Mouse (Mus musculus): ENCODE data around the gene Tmtc1. TPM values are rescaled to one million over a fixed set of nuclear protein-coding genes. Genes with fewer than 3 reads are reported as not detected.

Gene Tmtc1
- polyA plus RNA-seq, 1 experiment, result 3.3 TPM

DNA sequence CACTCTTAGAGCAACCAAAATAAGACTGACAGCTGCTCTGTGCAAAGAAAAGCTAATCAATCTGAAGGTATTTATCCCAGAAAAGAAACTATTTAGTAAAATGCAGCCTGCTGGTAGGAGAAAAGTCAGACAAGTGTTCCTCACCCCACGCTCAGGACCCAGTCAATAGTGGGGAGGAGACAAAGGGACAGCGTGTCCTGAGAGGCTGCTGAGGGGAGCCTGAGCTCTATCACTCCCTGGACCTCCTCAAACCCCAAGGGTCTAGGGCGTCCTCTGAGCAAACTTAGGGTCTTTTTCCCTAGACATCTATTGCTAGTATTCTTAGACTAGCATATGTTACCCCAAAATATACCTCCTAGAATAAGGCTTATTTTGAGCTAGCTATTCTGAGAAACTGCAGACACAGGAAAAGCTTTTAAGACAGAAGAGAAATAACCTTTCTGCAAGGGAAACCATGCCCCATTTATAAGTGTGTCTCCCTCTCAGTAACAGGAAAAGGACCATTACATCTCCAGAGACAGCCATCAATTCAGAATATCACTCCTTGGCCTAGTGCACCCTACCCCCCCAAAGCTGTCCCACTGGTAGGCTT, 68.5 kb downstream of the Tmtc1 start:
- TF ChIP-seq CTCF (IDR thresholded peaks at IDR 0.05; ENCODE audit: low read depth, low read length) (no peak), POLR2A (IDR thresholded peaks at IDR 0.05; ENCODE audit: insufficient read depth, low read length) (no peak), EP300 (IDR thresholded peaks at IDR 0.05; ENCODE audit: insufficient read depth, low read depth, low read length) (no peak)
- Histone ChIP-seq H3K9me3 (replicated peaks; ENCODE audit: control insufficient read depth, insufficient read depth, low read length, poor library complexity, severe bottlenecking) (no peaks in the 10 kb centered on the region), H3K4me3 (ENCODE audit: low read depth, low read length) (no peak overlapping the region), H3K9ac (ENCODE audit: low read depth, poor library complexity, severe bottlenecking) (no peak overlapping the region), H3K27ac (ENCODE audit: insufficient read depth, low read length) (no peak overlapping the region), H3K27me3 (ENCODE audit: control insufficient read depth, insufficient read depth, low read length, poor library complexity, severe bottlenecking) (no peaks in the 10 kb centered on the region), H3K4me1 (ENCODE audit: control insufficient read depth, insufficient read depth, low read length) (no peaks in the 10 kb centered on the region), H3K36me3 (ENCODE audit: control insufficient read depth, insufficient read depth, low read length, poor library complexity, severe bottlenecking) (no peaks in the 10 kb centered on the region)

DNA sequence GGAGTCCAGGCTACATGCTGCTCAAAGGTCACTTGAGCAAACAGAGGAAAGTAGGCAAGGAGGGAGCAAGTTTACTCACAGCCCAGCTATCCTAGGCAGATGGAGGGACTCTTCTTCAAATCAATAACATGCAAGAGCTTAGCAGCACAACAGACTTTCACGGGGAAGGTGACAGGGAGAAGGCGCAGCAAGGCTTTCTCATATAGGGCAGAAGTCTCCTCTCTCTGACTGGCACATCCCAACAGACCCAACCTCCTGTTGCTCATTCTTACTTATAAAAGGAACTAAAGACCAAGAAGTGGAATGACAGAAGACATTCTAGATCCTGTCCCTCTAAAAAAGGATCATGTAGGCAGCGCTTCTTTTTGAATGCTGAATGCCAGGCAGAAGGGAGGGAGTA, 69.2 kb downstream of the Tmtc1 start:
- Histone ChIP-seq H3K36me3 (ENCODE audit: control insufficient read depth, insufficient read depth, low read length, poor library complexity, severe bottlenecking) (no peaks in the 10 kb centered on the region), H3K4me1 (ENCODE audit: control insufficient read depth, insufficient read depth, low read length) (no peaks in the 10 kb centered on the region), H3K9me3 (replicated peaks; ENCODE audit: control insufficient read depth, insufficient read depth, low read length, poor library complexity, severe bottlenecking) (no peaks in the 10 kb centered on the region), H3K9ac (ENCODE audit: low read depth, poor library complexity, severe bottlenecking) (no peak overlapping the region), H3K4me3 (ENCODE audit: low read depth, low read length) (no peak overlapping the region), H3K27ac (ENCODE audit: insufficient read depth, low read length) (no peak overlapping the region), H3K27me3 (ENCODE audit: control insufficient read depth, insufficient read depth, low read length, poor library complexity, severe bottlenecking) (no peaks in the 10 kb centered on the region)
- no peak for TF ChIP-seq POLR2A (IDR thresholded peaks at IDR 0.05; ENCODE audit: insufficient read depth, low read length)
- TF ChIP-seq EP300 (IDR thresholded peaks at IDR 0.05; ENCODE audit: insufficient read depth, low read depth, low read length), result no peak
- TF ChIP-seq CTCF (IDR thresholded peaks at IDR 0.05; ENCODE audit: low read depth, low read length), result no peak

DNA sequence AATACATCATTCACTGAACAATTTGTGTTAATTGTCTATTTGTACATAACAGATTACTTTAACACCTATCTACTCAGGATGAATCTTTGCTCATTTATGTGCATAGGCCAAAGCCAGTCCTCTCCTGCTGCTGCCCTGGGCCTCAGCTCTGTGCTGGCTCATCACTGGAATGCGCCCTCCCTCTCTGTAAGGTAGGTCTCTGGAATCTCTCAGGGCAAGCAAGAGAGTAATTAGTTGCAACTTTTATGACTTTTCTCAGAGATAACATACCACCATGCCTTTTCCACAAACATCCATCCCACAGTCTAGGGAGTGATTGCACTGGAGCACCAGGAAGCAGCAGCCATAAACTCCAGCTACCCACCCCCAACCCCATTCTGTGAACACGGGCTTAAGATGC, 70.7 kb downstream of the Tmtc1 start:
- Histone ChIP-seq H3K4me1 (ENCODE audit: control insufficient read depth, insufficient read depth, low read length) (no peaks in the 10 kb centered on the region), H3K9me3 (replicated peaks; ENCODE audit: control insufficient read depth, insufficient read depth, low read length, poor library complexity, severe bottlenecking) (no peaks in the 10 kb centered on the region), H3K36me3 (ENCODE audit: control insufficient read depth, insufficient read depth, low read length, poor library complexity, severe bottlenecking) (no peaks in the 10 kb centered on the region), H3K9ac (ENCODE audit: low read depth, poor library complexity, severe bottlenecking) (no peak overlapping the region), H3K27ac (ENCODE audit: insufficient read depth, low read length) (no peak overlapping the region), H3K27me3 (ENCODE audit: control insufficient read depth, insufficient read depth, low read length, poor library complexity, severe bottlenecking) (no peaks in the 10 kb centered on the region), H3K4me3 (ENCODE audit: low read depth, low read length) (no peak overlapping the region)
- TF ChIP-seq EP300 (IDR thresholded peaks at IDR 0.05; ENCODE audit: insufficient read depth, low read depth, low read length) (no peak), CTCF (IDR thresholded peaks at IDR 0.05; ENCODE audit: low read depth, low read length) (no peak), POLR2A (IDR thresholded peaks at IDR 0.05; ENCODE audit: insufficient read depth, low read length) (no peak)

DNA sequence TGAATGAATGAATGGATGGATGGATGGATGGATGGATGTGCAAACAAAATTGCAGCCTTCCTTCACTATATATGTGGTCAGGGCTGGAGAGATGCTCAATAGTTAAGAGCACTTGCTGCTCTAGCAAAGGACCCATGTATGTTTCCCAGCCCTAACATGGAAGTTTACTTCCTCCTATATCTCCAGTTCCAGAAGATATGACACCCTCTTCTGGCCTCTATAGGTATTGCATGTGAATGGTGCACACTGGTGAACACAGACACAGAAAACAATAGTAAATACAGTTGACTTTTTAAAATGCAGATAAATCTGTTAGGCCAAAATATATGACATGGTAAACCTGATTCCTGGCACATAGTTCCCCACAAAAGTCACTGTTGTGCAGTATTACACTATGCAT, 73.0 kb downstream of the Tmtc1 start:
- Histone ChIP-seq H3K36me3 (ENCODE audit: control insufficient read depth, insufficient read depth, low read length, poor library complexity, severe bottlenecking) (no peaks in the 10 kb centered on the region), H3K4me3 (ENCODE audit: low read depth, low read length) (no peak overlapping the region), H3K4me1 (ENCODE audit: control insufficient read depth, insufficient read depth, low read length) (no peaks in the 10 kb centered on the region), H3K27ac (ENCODE audit: insufficient read depth, low read length) (no peak overlapping the region), H3K9ac (ENCODE audit: low read depth, poor library complexity, severe bottlenecking) (no peak overlapping the region), H3K9me3 (replicated peaks; ENCODE audit: control insufficient read depth, insufficient read depth, low read length, poor library complexity, severe bottlenecking) (no peaks in the 10 kb centered on the region), H3K27me3 (ENCODE audit: control insufficient read depth, insufficient read depth, low read length, poor library complexity, severe bottlenecking) (no peaks in the 10 kb centered on the region)
- TF ChIP-seq EP300 (IDR thresholded peaks at IDR 0.05; ENCODE audit: insufficient read depth, low read depth, low read length), result no peak
- no peak for TF ChIP-seq POLR2A (IDR thresholded peaks at IDR 0.05; ENCODE audit: insufficient read depth, low read length)
- TF ChIP-seq CTCF (IDR thresholded peaks at IDR 0.05; ENCODE audit: low read depth, low read length), result no peak

DNA sequence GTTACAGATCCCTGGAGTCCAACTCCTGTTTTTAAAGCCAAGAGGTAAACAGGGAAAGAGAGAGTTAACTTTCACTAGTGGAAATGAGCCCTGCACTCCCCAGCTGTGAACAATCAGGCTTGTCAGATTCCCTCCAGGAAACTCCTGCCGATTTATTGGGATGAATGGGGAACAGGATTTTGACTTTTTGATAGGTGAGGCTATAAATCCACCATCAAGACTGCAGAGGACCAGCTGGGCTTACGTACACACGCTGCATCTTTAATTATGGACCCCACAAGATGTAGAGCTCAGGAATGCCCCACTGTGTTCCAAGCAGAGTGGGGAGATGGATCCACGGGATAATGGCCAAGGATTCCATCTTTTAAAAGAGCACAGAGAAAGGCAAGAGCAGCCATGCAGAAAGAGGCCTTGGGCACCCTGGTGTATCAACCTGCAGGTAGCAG, 77.1 kb downstream of the Tmtc1 start:
- Histone ChIP-seq H3K9ac (ENCODE audit: low read depth, poor library complexity, severe bottlenecking) (no peak overlapping the region), H3K27me3 (ENCODE audit: control insufficient read depth, insufficient read depth, low read length, poor library complexity, severe bottlenecking) (no peaks in the 10 kb centered on the region), H3K36me3 (ENCODE audit: control insufficient read depth, insufficient read depth, low read length, poor library complexity, severe bottlenecking) (no peaks in the 10 kb centered on the region), H3K4me3 (ENCODE audit: low read depth, low read length) (no peak overlapping the region), H3K27ac (ENCODE audit: insufficient read depth, low read length) (no peak overlapping the region), H3K4me1 (ENCODE audit: control insufficient read depth, insufficient read depth, low read length) (no peaks in the 10 kb centered on the region), H3K9me3 (replicated peaks; ENCODE audit: control insufficient read depth, insufficient read depth, low read length, poor library complexity, severe bottlenecking) (no peaks in the 10 kb centered on the region)
- TF ChIP-seq POLR2A (IDR thresholded peaks at IDR 0.05; ENCODE audit: insufficient read depth, low read length) (no peak), CTCF (IDR thresholded peaks at IDR 0.05; ENCODE audit: low read depth, low read length) (no peak), EP300 (IDR thresholded peaks at IDR 0.05; ENCODE audit: insufficient read depth, low read depth, low read length) (no peak)

DNA sequence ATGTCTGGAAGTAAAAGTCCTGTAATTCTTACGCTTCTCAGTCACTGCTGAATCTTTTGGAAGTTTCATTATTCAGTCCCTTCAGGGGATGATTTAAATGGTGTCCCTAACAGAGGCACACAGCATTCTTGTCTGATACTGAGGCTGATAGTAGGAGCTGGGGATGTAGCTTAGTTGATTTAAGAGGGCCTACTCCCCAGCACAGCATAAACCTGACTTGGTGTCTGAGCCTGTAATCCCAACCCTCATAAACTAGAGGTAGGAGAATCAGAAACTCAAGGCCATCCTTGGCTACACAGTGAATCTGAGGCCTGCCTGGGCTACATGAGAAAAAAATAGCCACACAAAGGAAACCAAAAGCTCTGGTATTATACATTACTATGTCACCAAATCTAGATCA, 77.6 kb downstream of the Tmtc1 start:
- Histone ChIP-seq H3K36me3 (ENCODE audit: control insufficient read depth, insufficient read depth, low read length, poor library complexity, severe bottlenecking) (no peaks in the 10 kb centered on the region), H3K4me1 (ENCODE audit: control insufficient read depth, insufficient read depth, low read length) (no peaks in the 10 kb centered on the region), H3K9ac (ENCODE audit: low read depth, poor library complexity, severe bottlenecking) (no peak overlapping the region), H3K27ac (ENCODE audit: insufficient read depth, low read length) (no peak overlapping the region), H3K27me3 (ENCODE audit: control insufficient read depth, insufficient read depth, low read length, poor library complexity, severe bottlenecking) (no peaks in the 10 kb centered on the region), H3K4me3 (ENCODE audit: low read depth, low read length) (no peak overlapping the region), H3K9me3 (replicated peaks; ENCODE audit: control insufficient read depth, insufficient read depth, low read length, poor library complexity, severe bottlenecking) (no peaks in the 10 kb centered on the region)
- TF ChIP-seq POLR2A (IDR thresholded peaks at IDR 0.05; ENCODE audit: insufficient read depth, low read length), result no peak

All from ES-Bruce4 (cell line).